Mouse (Mus musculus) midbrain, embryonic 16.5 days (tissue): ENCODE data around the gene Hist1h2ah. TPM values are rescaled to one million over a fixed set of nuclear protein-coding genes. Genes with fewer than 3 reads are reported as not detected.
"Not testable (repeated sequence)": the region's sequence is repeated elsewhere in the genome, so short reads cannot be mapped to it uniquely, and the experiment has no call there.

Experiments
- ATAC-seq: fragments of 200-750 bp; cut with Nextera tagmentation; 2 replicates; pipeline ENCODE4 v1.8.0; 2017; ENCODE audit warnings: moderate TSS enrichment
- H3K27ac ChIP-seq: fragments of 300-500 bp; sonication (generic); 2 replicates; pipeline ENCODE4 v1.5.1; 2014; ENCODE audit warnings: mild to moderate bottlenecking, low read length, mixed read lengths
- H3K27me3 ChIP-seq: fragments of 300-500 bp; sonication (generic); 2 replicates; pipeline ENCODE4 v1.6.1; 2014; ENCODE audit warnings: low read depth, low read length, mixed read lengths; ENCODE audit not compliant: control insufficient read depth, insufficient read depth
- H3K36me3 ChIP-seq: fragments of 300-500 bp; sonication (generic); 2 replicates; pipeline ENCODE4 v1.6.1; 2014; ENCODE audit warnings: mild to moderate bottlenecking, low read length, moderate library complexity, mixed read lengths; ENCODE audit not compliant: control insufficient read depth, insufficient read depth
- H3K4me1 ChIP-seq: fragments of 300-500 bp; sonication (generic); 2 replicates; pipeline ENCODE4 v1.6.1; 2014; ENCODE audit warnings: mild to moderate bottlenecking, low read length, mixed read lengths; ENCODE audit not compliant: control insufficient read depth, insufficient read depth
- H3K4me2 ChIP-seq: fragments of 300-500 bp; sonication (generic); 2 replicates; pipeline ENCODE4 v1.6.1; 2014; ENCODE audit warnings: mild to moderate bottlenecking, low read length, mixed read lengths
- H3K4me3 ChIP-seq: fragments of 300-500 bp; sonication (generic); 2 replicates; pipeline ENCODE4 v1.5.1; 2014; ENCODE audit warnings: low read depth, mild to moderate bottlenecking, low read length, moderate library complexity, mixed read lengths
- H3K9ac ChIP-seq: fragments of 300-500 bp; sonication (generic); 2 replicates; pipeline ENCODE4 v1.6.1; 2014; ENCODE audit warnings: low read depth, low read length, mixed read lengths
- H3K9me3 ChIP-seq: fragments of 300-500 bp; sonication (generic); replicated peaks from 2 replicates; pipeline ENCODE4 v1.6.1; 2014; ENCODE audit warnings: mild to moderate bottlenecking, low read length, mixed read lengths; ENCODE audit not compliant: control insufficient read depth, poor library complexity, severe bottlenecking
- WGBS: fragments of 180-500 bp; shearing (Covaris S2); extraction: QIAGEN DNeasy Blood & Tissue Kit; methylation state at CpG from one replicate; pipeline ENCODE4 v1.1.7; 2014; 5-methylcytosine and 5-hydroxymethylcytosine counted together
- polyA plus RNA-seq: library from polyadenylated mRNA; unstranded; fragments of >200 nt; fragmentation: Nextera tagmentation; extraction: Ambion mirVana; gene quantifications from 2 replicates; pipeline ENCODE4 v1.2.1, GENCODE M21; 2015

Gene Hist1h2ah
- polyA plus RNA-seq, 1 experiment from 2014 or later = not detected

DNA sequence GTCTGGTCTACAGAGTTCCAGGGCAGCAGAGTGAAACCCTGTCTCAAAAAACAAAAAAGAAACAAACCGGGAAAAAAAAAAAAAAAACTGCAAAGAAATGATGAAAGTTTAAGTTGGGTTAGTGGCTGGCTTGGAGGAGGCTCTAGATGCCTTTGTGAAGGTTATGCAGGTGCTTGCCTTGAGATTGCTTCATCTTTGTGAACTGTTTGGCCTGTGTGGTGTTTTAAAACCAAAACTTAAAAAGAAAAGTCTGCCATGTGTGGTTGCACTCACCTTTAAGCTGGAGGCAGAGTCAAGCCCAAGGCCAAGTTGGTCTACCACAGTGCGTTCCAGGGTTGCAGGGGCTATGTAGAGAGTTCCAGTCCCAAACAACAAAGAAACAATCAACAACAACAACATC lies 13.7 kb upstream of the Hist1h2ah start:
- no peaks in the 10 kb centered on the region for H3K9me3 ChIP-seq
- no peaks in the 10 kb centered on the region for H3K36me3 ChIP-seq
- no peaks in the 10 kb centered on the region for H3K27me3 ChIP-seq
- no peak overlapping the region for H3K4me3 ChIP-seq
- H3K9ac ChIP-seq = no peak overlapping the region
- 89% methylated on average over 2 of the region's 2 CpGs for WGBS
- no peak overlapping the region for H3K27ac ChIP-seq
- H3K4me2 ChIP-seq = no peak overlapping the region
- H3K4me1 ChIP-seq = peaks cover 3% of the 10 kb centered on the region
- no peak for ATAC-seq

DNA sequence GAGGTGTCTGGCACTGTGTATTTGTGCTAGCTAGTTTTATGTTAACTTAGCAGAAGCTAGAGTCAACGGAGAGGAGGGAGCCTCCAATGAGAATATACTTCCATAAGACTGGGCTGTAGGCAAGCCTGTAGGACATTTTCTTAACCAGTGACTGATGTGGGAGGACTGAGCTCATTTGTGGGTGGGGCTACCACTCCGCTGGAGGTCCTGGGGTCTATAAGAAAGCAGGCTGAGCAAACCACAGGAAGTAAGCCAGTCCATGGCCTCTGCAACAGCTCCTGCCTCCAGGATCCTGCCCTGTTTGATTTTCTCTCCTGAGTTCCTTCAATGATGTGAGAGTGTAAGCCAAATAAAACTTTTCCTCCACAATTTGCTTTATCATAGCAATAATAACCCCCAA lies 9.9 kb upstream of the Hist1h2ah start:
- ATAC-seq = no peak
- Histone ChIP-seq H3K27ac (no peak overlapping the region), H3K4me3 (no peak overlapping the region), H3K36me3 (no peaks in the 10 kb centered on the region), H3K9me3 (no peaks in the 10 kb centered on the region), H3K4me1 (peaks cover 22% of the 10 kb centered on the region), H3K9ac (no peak overlapping the region), H3K27me3 (no peaks in the 10 kb centered on the region), H3K4me2 (no peak overlapping the region)
- WGBS = 63% methylated on average over 2 of the region's 2 CpGs

DNA sequence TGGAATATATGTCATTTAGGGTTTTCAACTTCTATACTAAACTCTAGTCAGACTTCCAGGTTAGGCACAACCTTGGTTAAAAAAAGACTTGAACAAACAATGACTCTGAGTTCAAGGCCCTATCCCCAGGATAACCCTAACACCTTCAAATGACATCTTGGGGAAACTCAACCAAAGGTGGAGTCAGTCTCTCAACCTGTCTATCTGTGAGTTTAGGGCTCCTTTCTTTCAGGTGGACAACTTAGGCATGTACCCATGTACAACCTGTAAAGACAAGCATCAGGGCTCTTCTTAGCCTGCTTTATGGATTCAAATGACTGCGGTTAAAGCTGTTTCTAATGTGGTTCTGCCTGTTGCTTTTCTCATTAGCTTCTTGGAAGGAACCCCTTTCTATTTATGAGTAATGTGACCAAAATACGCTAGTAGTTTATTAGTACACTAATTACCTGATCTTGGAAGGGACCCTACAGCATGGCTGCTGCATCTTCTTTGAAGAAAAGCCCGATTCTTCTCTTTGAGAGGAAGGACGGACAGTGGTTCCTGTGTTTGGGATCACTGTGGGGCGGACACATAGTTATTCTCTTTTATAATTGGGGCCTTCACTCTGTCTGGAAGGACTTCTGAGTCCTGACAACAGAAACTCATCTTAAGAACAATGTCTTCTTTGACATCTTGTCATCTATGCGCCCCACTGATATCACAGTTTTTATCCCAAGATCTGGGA lies 9.2 kb upstream of the Hist1h2ah start:
- no peak for ATAC-seq
- no peak overlapping the region; the same call in 1 of the 2 replicates for H3K4me2 ChIP-seq
- no peak overlapping the region for H3K27ac ChIP-seq
- H3K9ac ChIP-seq = no peak overlapping the region
- 89% methylated on average over 6 of the region's 6 CpGs for WGBS
- no peaks in the 10 kb centered on the region for H3K27me3 ChIP-seq
- H3K4me3 ChIP-seq = no peak overlapping the region
- H3K9me3 ChIP-seq = no peaks in the 10 kb centered on the region
- H3K4me1 ChIP-seq = peaks cover 27% of the 10 kb centered on the region
- H3K36me3 ChIP-seq = no peaks in the 10 kb centered on the region

GRCm38 (mm10) chr13:22043503-22044431 lies 8.4 kb upstream of the Hist1h2ah start:
- Histone ChIP-seq H3K4me1 (peaks cover 27% of the 10 kb centered on the region), H3K27ac (peak overlapping the region; percentile 67; the same call in 1 of the 2 replicates), H3K27me3 (no peaks in the 10 kb centered on the region), H3K4me2 (peak overlapping the region; percentile 69), H3K9ac (peak overlapping the region; percentile 55; the same call in 1 of the 2 replicates), H3K9me3 (no peaks in the 10 kb centered on the region), H3K36me3 (no peaks in the 10 kb centered on the region), H3K4me3 (peak overlapping the region; percentile 36)
- peak; percentile 44 for ATAC-seq
- 2% methylated on average over 10 of the region's 14 CpGs for WGBS

DNA sequence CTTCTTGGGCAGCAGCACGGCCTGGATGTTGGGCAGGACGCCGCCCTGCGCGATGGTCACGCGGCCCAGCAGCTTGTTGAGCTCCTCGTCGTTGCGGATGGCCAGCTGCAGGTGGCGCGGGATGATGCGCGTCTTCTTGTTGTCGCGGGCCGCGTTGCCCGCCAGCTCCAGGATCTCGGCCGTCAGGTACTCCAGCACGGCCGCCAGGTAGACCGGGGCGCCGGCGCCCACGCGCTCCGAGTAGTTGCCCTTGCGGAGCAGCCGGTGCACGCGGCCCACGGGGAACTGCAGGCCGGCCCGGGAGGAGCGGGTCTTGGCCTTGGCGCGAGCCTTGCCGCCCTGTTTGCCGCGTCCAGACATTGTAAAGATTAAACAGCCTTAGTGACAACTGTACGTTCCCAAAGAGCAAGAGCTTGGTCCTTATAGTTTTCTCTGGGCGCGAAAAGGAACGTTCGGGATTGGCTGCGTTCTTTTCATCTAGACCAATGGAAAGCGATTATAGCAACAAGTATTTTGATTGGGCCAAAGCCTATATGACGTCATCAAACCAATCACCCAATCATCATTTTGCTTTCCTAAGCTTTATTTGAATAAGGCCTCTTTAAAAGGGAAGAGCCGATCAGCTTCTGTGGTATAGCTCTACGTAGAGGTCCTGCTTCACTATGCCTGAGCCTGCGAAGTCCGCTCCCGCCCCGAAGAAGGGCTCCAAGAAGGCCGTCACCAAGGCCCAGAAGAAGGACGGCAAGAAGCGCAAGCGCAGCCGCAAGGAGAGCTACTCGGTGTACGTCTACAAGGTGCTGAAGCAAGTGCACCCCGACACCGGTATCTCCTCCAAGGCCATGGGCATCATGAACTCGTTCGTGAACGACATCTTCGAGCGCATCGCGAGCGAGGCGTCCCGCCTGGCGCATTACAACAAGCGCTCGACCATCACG lies 7.5 kb upstream of the Hist1h2ah start, which contains the start of the genes Hist1h2ag and Hist1h2bj:
TSS of gene Hist1h2ag (minus strand) at position 377 of the 935 bp plus-strand sequence.
TSS of gene Hist1h2bj (plus strand) at position 647 of the 935 bp plus-strand sequence.
- Histone ChIP-seq H3K9ac (peak within 1 kb of the TSS; percentile 55; the same call in 1 of the 2 replicates), H3K4me3 (peak within 1 kb of the TSS; percentile 36), H3K4me2 (peak within 1 kb of the TSS; percentile 78), H3K4me1 (peaks cover 27% of the 10 kb centered on the region), H3K27ac (peak within 1 kb of the TSS; percentile 73)
- not testable (repeated sequence) for H3K36me3 ChIP-seq, H3K9me3 ChIP-seq, H3K27me3 ChIP-seq
- ATAC-seq = peak; percentile 96
- WGBS = under 1% methylated on average over 34 of the region's 80 CpGs

- Histone ChIP-seq H3K4me1 (peaks cover 27% of the 10 kb centered on the region), H3K9me3 (no peaks in the 10 kb centered on the region), H3K4me2 (peak overlapping the region; percentile 78), H3K9ac (peak overlapping the region; percentile 36; the same call in 1 of the 2 replicates), H3K4me3 (peak overlapping the region; percentile 34), H3K27ac (peak overlapping the region; percentile 73), H3K27me3 (no peaks in the 10 kb centered on the region), H3K36me3 (no peaks in the 10 kb centered on the region)
- 2% methylated on average over 13 of the region's 13 CpGs for WGBS
- ATAC-seq = no peak
Measured at GRCm38 (mm10) chr13:22041651-22042567, 6.5 kb upstream of the Hist1h2ah start.

DNA sequence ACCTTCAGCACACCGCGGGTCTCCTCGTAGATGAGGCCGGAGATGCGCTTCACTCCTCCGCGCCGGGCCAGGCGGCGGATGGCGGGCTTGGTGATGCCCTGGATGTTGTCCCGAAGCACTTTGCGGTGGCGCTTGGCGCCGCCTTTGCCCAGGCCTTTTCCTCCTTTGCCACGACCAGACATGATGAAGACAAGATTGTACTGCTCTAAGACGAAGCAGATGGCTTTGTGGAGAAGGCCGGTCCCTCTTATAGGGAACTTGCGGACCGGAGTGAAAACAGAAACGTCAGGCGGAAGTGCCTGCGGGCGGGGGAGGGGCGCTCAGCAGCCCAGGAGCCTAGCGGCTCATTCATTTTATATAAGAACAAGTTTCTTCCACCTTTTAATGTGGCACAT lies 5.8 kb upstream of the Hist1h2ah start, which contains the start of gene Hist1h4i:
TSS of gene Hist1h4i (minus strand) at position 221 of the 395 bp plus-strand sequence.
- peak within 1 kb of the TSS; percentile 89 for H3K4me2 ChIP-seq
- H3K27me3 ChIP-seq, H3K9me3 ChIP-seq, H3K36me3 ChIP-seq: not testable (repeated sequence)
- peak within 1 kb of the TSS; percentile 46; the same call in 1 of the 2 replicates for H3K9ac ChIP-seq
- peak within 1 kb of the TSS; percentile 42 for H3K4me3 ChIP-seq
- under 1% methylated on average over 22 of the region's 27 CpGs for WGBS
- H3K4me1 ChIP-seq = peaks cover 33% of the 10 kb centered on the region
- ATAC-seq = peak; percentile 39
- H3K27ac ChIP-seq = peak within 1 kb of the TSS; percentile 72
